ENCODE assay signal across 15 mouse cellular contexts in the genomic region with DNA sequence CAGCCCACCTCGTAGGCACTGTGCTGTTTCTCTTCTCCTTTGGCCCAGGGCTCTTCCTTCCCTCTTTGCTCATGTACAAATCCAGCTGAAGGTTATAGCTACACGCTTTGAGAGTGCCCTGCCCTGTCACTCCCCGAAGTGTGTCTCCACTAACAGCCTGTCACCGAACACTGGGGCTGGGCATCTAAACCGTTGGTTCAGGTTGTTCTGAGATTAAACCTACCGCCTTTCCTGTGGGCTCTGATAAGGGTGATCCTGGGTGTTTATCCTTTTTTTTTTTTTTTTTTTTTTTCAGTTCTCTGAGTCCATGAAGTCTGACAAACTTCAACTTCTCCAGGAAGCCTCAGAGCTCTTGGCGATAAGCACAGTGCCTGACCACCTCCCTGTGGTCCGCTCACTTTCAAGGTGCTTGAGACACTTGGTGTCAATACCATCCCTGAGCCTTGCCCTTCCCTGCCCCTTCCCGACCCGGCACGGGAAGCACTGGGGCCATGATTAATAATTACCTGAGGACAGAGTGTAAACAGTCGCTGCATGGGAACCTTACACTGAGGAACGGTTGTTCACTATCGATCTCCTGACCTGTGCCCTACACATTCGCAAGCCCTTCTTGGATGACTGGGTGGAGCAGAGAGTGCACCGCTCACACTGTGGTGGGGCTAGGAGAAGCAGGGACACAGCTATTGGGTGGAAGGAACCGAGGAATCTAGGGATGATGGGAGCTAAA. TPM values are rescaled to one million over a fixed set of nuclear protein-coding genes. Genes with fewer than 3 reads are reported as not detected.
A peak's percentile ranks its signal among the peaks of the same experiment; 100 is the strongest.
DNase-seq lines count a peak whose midpoint lies in the region; ATAC-seq and TF ChIP-seq lines count a peak whose summit lies in the region.
"Had no signal": no experiment of that assay in that cellular context is flagged by ENCODE, and none has a peak within 500 bp of the region (broad histone marks: within the 10 kb centered on the region; RNA-seq: fewer than 3 reads in every experiment).

No protein-coding gene starts in this region.

- peak overlapping the region; percentile 96 for H3K27ac ChIP-seq in liver, embryonic 13.5 days
- no peak overlapping the region for H3K27ac ChIP-seq in thymus, adult 2 months (ENCODE audit: control insufficient read depth, insufficient read depth, low read length)
- H3K27ac ChIP-seq: heart, embryonic 15.5 days; lung, embryonic 15.5 days; neural tube, embryonic 15.5 days had no signal

- H3K36me3 ChIP-seq in liver, embryonic 13.5 days = no peaks in the 10 kb centered on the region
- H3K36me3 ChIP-seq in thymus, adult 2 months (ENCODE audit: control insufficient read depth, insufficient read depth, low read length) = no peaks in the 10 kb centered on the region
- H3K36me3 ChIP-seq: heart, embryonic 15.5 days; lung, embryonic 15.5 days; neural tube, embryonic 15.5 days had no signal

- TF ChIP-seq POLR2A in thymus, adult 2 months (IDR thresholded peaks at IDR 0.05; ENCODE audit: control insufficient read depth, extremely low read depth, insufficient read depth, low read length, poor library complexity) = no peak

- H3K4me2 ChIP-seq in liver, embryonic 13.5 days = peak overlapping the region; percentile 62
- H3K4me2 ChIP-seq: heart, embryonic 15.5 days; lung, embryonic 15.5 days; neural tube, embryonic 15.5 days had no signal

- peak; percentile 68 to 72 for DNase-seq in kidney, adult 8-10 months
- DNase-seq in liver, embryonic 13.5 days = peak; percentile 78
- DNase-seq in spleen, postnatal 4 days (ENCODE audit: low spot score in 2 of 2) = peak; percentile 67 to 78
- no peak for DNase-seq in lung, postnatal 4 days
- DNase-seq in cerebellum, postnatal 36 days = no peak
- DNase-seq in lung, postnatal 36 days = no peak
- DNase-seq in thymus, adult 2 months = no peak
- DNase-seq: midbrain, embryonic 14.5 days had no signal

- 10% methylated on average over 17 of the region's 17 CpGs for WGBS in liver, embryonic 13.5 days (ENCODE audit: insufficient replicate concordance)
- WGBS in thymus, adult 2 months = 85% methylated on average over 17 of the region's 17 CpGs

- TF ChIP-seq CTCF in thymus, adult 2 months (IDR thresholded peaks at IDR 0.05; ENCODE audit: borderline replicate concordance, control insufficient read depth, extremely low read depth, insufficient read depth, low read length, poor library complexity) = no peak

- peak overlapping the region; percentile 35 for H3K4me3 ChIP-seq in liver, embryonic 13.5 days (replicated peaks)
- no peak overlapping the region for H3K4me3 ChIP-seq in thymus, adult 2 months (ENCODE audit: control insufficient read depth, insufficient read depth, low read length)
- H3K4me3 ChIP-seq: heart, embryonic 15.5 days; lung, embryonic 15.5 days; neural tube, embryonic 15.5 days had no signal

- peaks cover 95% of the 10 kb centered on the region for H3K4me1 ChIP-seq in liver, embryonic 13.5 days (replicated peaks)
- no peaks in the 10 kb centered on the region for H3K4me1 ChIP-seq in thymus, adult 2 months (replicated peaks; ENCODE audit: control insufficient read depth, insufficient read depth, low read length)

- no peaks in the 10 kb centered on the region for H3K27me3 ChIP-seq in liver, embryonic 13.5 days
- H3K27me3 ChIP-seq in thymus, adult 2 months (ENCODE audit: control insufficient read depth, insufficient read depth, low read length) = no peaks in the 10 kb centered on the region
- H3K27me3 ChIP-seq: lung, embryonic 15.5 days; neural tube, embryonic 15.5 days had no signal

- H3K9ac ChIP-seq in liver, embryonic 13.5 days = peak overlapping the region; percentile 67
- H3K9ac ChIP-seq: heart, embryonic 15.5 days; lung, embryonic 15.5 days; neural tube, embryonic 15.5 days had no signal

- peak; percentile 66 for ATAC-seq in erythroblast, adult 5-6 weeks (replicated peaks; ENCODE audit: low FRiP score, poor library complexity, severe bottlenecking)
- peak; percentile 72 for ATAC-seq in liver, embryonic 13.5 days (ENCODE audit: low read depth)

- H3K9me3 ChIP-seq in liver, embryonic 13.5 days (replicated peaks) = no peaks in the 10 kb centered on the region
- H3K9me3 ChIP-seq: heart, embryonic 15.5 days; lung, embryonic 15.5 days; neural tube, embryonic 15.5 days had no signal

RNA-seq across cellular contexts. Expression of a gene that starts 12.2 kb away (rescaled TPM):
- 183 and 231 TPM in 2 replicates for total RNA-seq in erythroblast, adult 5-6 weeks (2015; ENCODE audit: low replicate concordance)
- 447 and 529 TPM in 2 replicates for total RNA-seq in erythroblast, adult 5-6 weeks (2017; ENCODE audit: low replicate concordance)
- 41.7 and 45.2 TPM in 2 replicates for polyA plus RNA-seq in liver, embryonic 13.5 days (2015; fragmentation: Nextera tagmentation; extraction: Ambion mirVana)
- polyA plus RNA-seq in thymus, adult 2 months (2012; rRNA removed) = 77.6 and 119 TPM in 2 replicates

RNA-seq across cellular contexts. Expression of a gene that starts 52.0 kb away (rescaled TPM):
- total RNA-seq in erythroblast, adult 5-6 weeks (2015; ENCODE audit: low replicate concordance) = 0.63 TPM in 1 of 2 replicates, not detected in the other
- total RNA-seq in erythroblast, adult 5-6 weeks (2017; ENCODE audit: low replicate concordance) = 0.28 TPM in 1 of 2 replicates, not detected in the other
- 0.06 and 0.08 TPM in 2 replicates for polyA plus RNA-seq in liver, embryonic 13.5 days (2015; fragmentation: Nextera tagmentation; extraction: Ambion mirVana)
- 0.32 and 0.74 TPM in 2 replicates for polyA plus RNA-seq in thymus, adult 2 months (2012; rRNA removed)
- total RNA-seq: gastrocnemius, adult 8-10 months; left cerebral cortex, adult 8-10 months had no signal
- polyA plus RNA-seq: brain, embryonic 14.5 days; heart, embryonic 15.5 days; midbrain, embryonic 14.5 days; neural tube, embryonic 15.5 days had no signal

Comparison
In these comparisons a context has a peak if more than half of its experiments do, and no peak if none do; other contexts are left out.
1. DNase-seq: peak in kidney, adult 8-10 months (2 of 2), liver, embryonic 13.5 days (single experiment) and spleen, postnatal 4 days (2 of 2); none in lung, postnatal 4 days (0 of 2), cerebellum, postnatal 36 days (0 of 2), lung, postnatal 36 days (single experiment) and thymus, adult 2 months (single experiment).